Mouse (Mus musculus) ovary, postnatal 36 days (tissue): ENCODE data around the gene Cfp.

Experiments used
- DNase-seq: peaks from one replicate; pipeline ENCODE4 v3.0.0; 2022; ENCODE audit warnings: low spot score, mixed read lengths

Gene Cfp

GRCm38 (mm10) chrX:20931364-20931763, at the start of gene Cfp:
Gene Cfp, minus strand, starts transcription at chrX:20931555.
- DNase-seq, result no peak

GRCm38 (mm10) chrX:20980901-20981300, 49.5 kb upstream of the Cfp start:
- DNase-seq, result no peak

GRCm38 (mm10) chrX:20961477-20962378, 30.4 kb upstream of the Cfp start, which contains the start of gene Uxt:
Gene Uxt, minus strand, starts transcription at chrX:20962017.
- peak; percentile 85 for DNase-seq

GRCm38 (mm10) chrX:20950191-20950880, 19.0 kb upstream of the Cfp start, which contains the start of gene Elk1:
Gene Elk1, minus strand, starts transcription at chrX:20950608.
- DNase-seq, result peak; percentile 75

GRCm38 (mm10) chrX:20946055-20946454, 14.7 kb upstream of the Cfp start:
- peak; percentile 38 for DNase-seq

GRCm38 (mm10) chrX:20931963-20932362, 608 bp upstream of the Cfp start:
- no peak for DNase-seq

GRCm38 (mm10) chrX:20929859-20930258, 1.5 kb downstream of the Cfp start:
- no peak for DNase-seq

- DNase-seq, result no peak
These were observed 6.4 kb downstream of the Cfp start for GRCm38 (mm10) chrX:20924976-20925375.

GRCm38 (mm10) chrX:20923506-20923905, 7.8 kb downstream of the Cfp start:
- DNase-seq, result no peak

GRCm38 (mm10) chrX:20921366-20921765, 10.0 kb downstream of the Cfp start:
- DNase-seq, result no peak

- DNase-seq, result peak; percentile 81
These were observed 10.5 kb downstream of the Cfp start, which contains the start of gene Syn1 for GRCm38 (mm10) chrX:20920844-20921364. Gene Syn1, minus strand, starts transcription at chrX:20921004.

GRCm38 (mm10) chrX:20920249-20920843, 11.0 kb downstream of the Cfp start:
- no peak for DNase-seq

- no peak for DNase-seq
These were observed 16.3 kb downstream of the Cfp start for GRCm38 (mm10) chrX:20915075-20915474.

GRCm38 (mm10) chrX:20913726-20914125, 17.6 kb downstream of the Cfp start:
- DNase-seq, result no peak

- DNase-seq, result no peak
These were observed 21.3 kb downstream of the Cfp start for GRCm38 (mm10) chrX:20910074-20910473.
